Mouse (Mus musculus): ENCODE data around the gene Gpr160. TPM values are rescaled to one million over a fixed set of nuclear protein-coding genes. Genes with fewer than 3 reads are reported as not detected.
"Not testable (repeated sequence)": the region's sequence is repeated elsewhere in the genome, so short reads cannot be mapped to it uniquely, and the experiment has no call there.

Gene Gpr160
- total and polyA plus RNA-seq, 2 experiments from 2014 or later: 0.98 to 4.9 TPM

DNA sequence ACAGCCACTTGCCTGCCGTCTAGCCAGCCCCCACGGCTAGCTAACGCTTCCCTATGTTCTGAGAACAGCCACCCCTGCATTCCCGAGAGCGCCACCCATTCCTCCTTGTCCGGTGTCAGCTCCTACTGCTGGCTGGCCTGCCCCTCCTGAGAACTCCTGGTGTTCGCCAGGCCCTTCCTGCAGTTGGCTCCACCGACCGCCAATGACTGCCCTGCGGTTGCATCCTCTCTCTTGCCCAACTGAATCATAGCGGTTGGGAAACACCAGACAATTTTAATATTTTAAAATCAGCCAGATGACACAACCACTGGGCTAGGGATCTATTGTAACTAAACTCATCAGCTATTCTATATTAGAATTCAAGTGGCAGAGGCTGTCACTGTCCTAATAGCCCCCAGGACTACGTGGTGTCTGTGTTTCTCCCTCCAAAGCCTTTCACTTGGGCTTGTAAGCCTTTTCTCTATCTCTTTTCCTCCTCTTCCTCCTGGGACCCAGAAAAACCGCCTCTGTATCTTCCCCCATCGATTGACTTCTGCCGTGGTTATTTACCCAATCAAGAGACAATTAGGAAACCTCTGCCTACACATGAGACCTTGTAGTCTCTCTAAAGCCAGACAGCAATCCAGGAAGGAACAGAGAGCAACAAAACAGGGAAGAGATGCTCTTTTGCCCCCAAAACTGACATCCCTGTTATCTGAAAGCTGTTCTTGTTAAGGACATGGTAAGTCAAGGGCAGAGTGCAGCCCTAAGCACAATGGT lies 23.7 kb upstream of the Gpr160 start:
- H3K36me3 ChIP-seq (replicated peaks; ENCODE audit: control insufficient read depth, insufficient read depth, low read length): no peaks in the 10 kb centered on the region
- no peaks in the 10 kb centered on the region for H3K4me1 ChIP-seq (ENCODE audit: control insufficient read depth, insufficient read depth)
- H3K4me2 ChIP-seq (ENCODE audit: low read depth, low read length): no peak overlapping the region
- no peaks in the 10 kb centered on the region for H3K9me3 ChIP-seq (replicated peaks; ENCODE audit: control insufficient read depth, low read length)
- no peak overlapping the region for H3K9ac ChIP-seq (replicated peaks; ENCODE audit: low read depth, low read length)
- ATAC-seq (ENCODE audit: insufficient read depth, low read depth) (no peak), DNase-seq (ENCODE audit: low spot score) (no peak)
- TF ChIP-seq CTCF (IDR thresholded peaks at IDR 0.05; ENCODE audit: low read depth): no peak
- no peak overlapping the region for H3K27ac ChIP-seq (ENCODE audit: low read depth)
- 63% methylated on average over 15 of the region's 15 CpGs for WGBS
- H3K4me3 ChIP-seq (ENCODE audit: low read depth, low read length): no peak overlapping the region
- H3K27me3 ChIP-seq (ENCODE audit: control insufficient read depth, insufficient read depth, low read length): no peaks in the 10 kb centered on the region

GRCm38 (mm10) chr3:30833254-30833653 lies 22.5 kb upstream of the Gpr160 start:
- WGBS: 74% methylated on average over 3 of the region's 3 CpGs
- ATAC-seq (ENCODE audit: insufficient read depth, low read depth) (no peak), DNase-seq (ENCODE audit: low spot score) (no peak)
- no peak overlapping the region for H3K27ac ChIP-seq (ENCODE audit: low read depth)
- H3K9ac ChIP-seq (replicated peaks; ENCODE audit: low read depth, low read length): no peak overlapping the region
- no peaks in the 10 kb centered on the region for H3K36me3 ChIP-seq (replicated peaks; ENCODE audit: control insufficient read depth, insufficient read depth, low read length)
- H3K9me3 ChIP-seq (replicated peaks; ENCODE audit: control insufficient read depth, low read length): peaks cover 7% of the 10 kb centered on the region; the same call in 1 of the 2 replicates
- TF ChIP-seq CTCF (IDR thresholded peaks at IDR 0.05; ENCODE audit: low read depth) (no peak), EP300 (IDR thresholded peaks at IDR 0.05; ENCODE audit: low read depth) (no peak)
- H3K27me3 ChIP-seq (ENCODE audit: control insufficient read depth, insufficient read depth, low read length): no peaks in the 10 kb centered on the region
- H3K4me1 ChIP-seq (ENCODE audit: control insufficient read depth, insufficient read depth): no peaks in the 10 kb centered on the region
- H3K4me3 ChIP-seq (ENCODE audit: low read depth, low read length): no peak overlapping the region
- H3K4me2 ChIP-seq (ENCODE audit: low read depth, low read length): no peak overlapping the region

- Histone ChIP-seq H3K9me3 (replicated peaks; ENCODE audit: control insufficient read depth, low read length) (no peaks in the 10 kb centered on the region), H3K9ac (replicated peaks; ENCODE audit: low read depth, low read length) (no peak overlapping the region), H3K4me2 (ENCODE audit: low read depth, low read length) (no peak overlapping the region), H3K36me3 (replicated peaks; ENCODE audit: control insufficient read depth, insufficient read depth, low read length) (no peaks in the 10 kb centered on the region), H3K4me3 (ENCODE audit: low read depth, low read length) (no peak overlapping the region), H3K4me1 (ENCODE audit: control insufficient read depth, insufficient read depth) (no peaks in the 10 kb centered on the region), H3K27me3 (ENCODE audit: control insufficient read depth, insufficient read depth, low read length) (no peaks in the 10 kb centered on the region), H3K27ac (ENCODE audit: low read depth) (no peak overlapping the region)
- DNase-seq (ENCODE audit: low spot score) (no peak), ATAC-seq (ENCODE audit: insufficient read depth, low read depth) (no peak)
- TF ChIP-seq EP300 (IDR thresholded peaks at IDR 0.05; ENCODE audit: low read depth) (no peak), CTCF (IDR thresholded peaks at IDR 0.05; ENCODE audit: low read depth) (no peak)
- WGBS: 80% methylated on average over 2 of the region's 2 CpGs
Measured at GRCm38 (mm10) chr3:30845755-30846154, 10.0 kb upstream of the Gpr160 start.

GRCm38 (mm10) chr3:30847413-30847812 lies 8.3 kb upstream of the Gpr160 start:
- Histone ChIP-seq H3K4me3 (ENCODE audit: low read depth, low read length) (no peak overlapping the region), H3K4me1 (ENCODE audit: control insufficient read depth, insufficient read depth) (no peaks in the 10 kb centered on the region), H3K4me2 (ENCODE audit: low read depth, low read length) (no peak overlapping the region), H3K27ac (ENCODE audit: low read depth) (no peak overlapping the region), H3K36me3 (replicated peaks; ENCODE audit: control insufficient read depth, insufficient read depth, low read length) (no peaks in the 10 kb centered on the region), H3K9ac (replicated peaks; ENCODE audit: low read depth, low read length) (no peak overlapping the region), H3K27me3 (ENCODE audit: control insufficient read depth, insufficient read depth, low read length) (no peaks in the 10 kb centered on the region), H3K9me3 (replicated peaks; ENCODE audit: control insufficient read depth, low read length) (no peaks in the 10 kb centered on the region)
- ATAC-seq (ENCODE audit: insufficient read depth, low read depth) (no peak), DNase-seq (ENCODE audit: low spot score) (no peak)
- no peak for TF ChIP-seq CTCF (IDR thresholded peaks at IDR 0.05; ENCODE audit: low read depth)
- no peak for TF ChIP-seq EP300 (IDR thresholded peaks at IDR 0.05; ENCODE audit: low read depth)
- 40% methylated on average over 1 of the region's 1 CpGs for WGBS

DNA sequence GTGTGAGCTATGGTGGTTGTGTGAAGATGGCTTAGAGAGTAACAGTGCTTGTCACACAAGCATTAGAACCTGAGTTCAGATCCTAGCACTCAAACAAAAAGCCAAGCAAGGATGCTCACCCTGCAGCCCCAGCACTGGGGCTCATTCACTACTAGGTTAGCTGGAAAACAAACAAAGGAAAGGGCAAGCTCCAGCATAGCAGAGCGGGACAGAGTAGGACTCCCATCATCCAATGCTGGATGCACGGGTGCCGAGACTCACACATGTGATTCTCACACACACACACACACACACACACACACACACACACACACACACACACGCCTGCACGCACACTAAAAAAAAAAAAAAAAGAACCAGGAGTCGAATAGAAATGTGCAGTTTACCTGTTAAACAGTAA lies 4.3 kb upstream of the Gpr160 start:
- no peak for ATAC-seq (ENCODE audit: insufficient read depth, low read depth)

GRCm38 (mm10) chr3:30853596-30853995 lies 2.2 kb upstream of the Gpr160 start:
- Histone ChIP-seq H3K27me3 (ENCODE audit: control insufficient read depth, insufficient read depth, low read length) (no peaks in the 10 kb centered on the region), H3K4me2 (ENCODE audit: low read depth, low read length) (no peak overlapping the region), H3K9ac (replicated peaks; ENCODE audit: low read depth, low read length) (no peak overlapping the region), H3K4me3 (ENCODE audit: low read depth, low read length) (no peak overlapping the region), H3K36me3 (replicated peaks; ENCODE audit: control insufficient read depth, insufficient read depth, low read length) (no peaks in the 10 kb centered on the region), H3K9me3 (replicated peaks; ENCODE audit: control insufficient read depth, low read length) (no peaks in the 10 kb centered on the region), H3K4me1 (ENCODE audit: control insufficient read depth, insufficient read depth) (no peaks in the 10 kb centered on the region), H3K27ac (ENCODE audit: low read depth) (no peak overlapping the region)
- WGBS: 85% methylated on average over 5 of the region's 5 CpGs
- DNase-seq (ENCODE audit: low spot score) (no peak), ATAC-seq (ENCODE audit: insufficient read depth, low read depth) (no peak)
- no peak for TF ChIP-seq EP300 (IDR thresholded peaks at IDR 0.05; ENCODE audit: low read depth)
- TF ChIP-seq CTCF (IDR thresholded peaks at IDR 0.05; ENCODE audit: low read depth): no peak

More for the DNA sequence above, 4.3 kb upstream of the Gpr160 start:
- H3K4me2 ChIP-seq (ENCODE audit: low read depth, low read length): no peak overlapping the region
- no peaks in the 10 kb centered on the region for H3K36me3 ChIP-seq (replicated peaks; ENCODE audit: control insufficient read depth, insufficient read depth, low read length)
- DNase-seq (ENCODE audit: low spot score): no peak
- no peak overlapping the region for H3K4me3 ChIP-seq (ENCODE audit: low read depth, low read length)
- 74% methylated on average over 5 of the region's 6 CpGs for WGBS
- H3K9me3 ChIP-seq (replicated peaks; ENCODE audit: control insufficient read depth, low read length): no peaks in the 10 kb centered on the region
- H3K4me1 ChIP-seq (ENCODE audit: control insufficient read depth, insufficient read depth): no peaks in the 10 kb centered on the region
- H3K27me3 ChIP-seq (ENCODE audit: control insufficient read depth, insufficient read depth, low read length): no peaks in the 10 kb centered on the region
- no peak overlapping the region for H3K27ac ChIP-seq (ENCODE audit: low read depth)
- no peak overlapping the region for H3K9ac ChIP-seq (replicated peaks; ENCODE audit: low read depth, low read length)
- no peak for TF ChIP-seq EP300 (IDR thresholded peaks at IDR 0.05; ENCODE audit: low read depth)
- no peak for TF ChIP-seq CTCF (IDR thresholded peaks at IDR 0.05; ENCODE audit: low read depth)

- not testable (repeated sequence) for H3K4me2 ChIP-seq (ENCODE audit: low read depth, low read length); H3K9me3 ChIP-seq (replicated peaks; ENCODE audit: control insufficient read depth, low read length); H3K4me3 ChIP-seq (ENCODE audit: low read depth, low read length); H3K36me3 ChIP-seq (replicated peaks; ENCODE audit: control insufficient read depth, insufficient read depth, low read length); H3K4me1 ChIP-seq (ENCODE audit: control insufficient read depth, insufficient read depth); H3K27ac ChIP-seq (ENCODE audit: low read depth); DNase-seq (ENCODE audit: low spot score); H3K9ac ChIP-seq (replicated peaks; ENCODE audit: low read depth, low read length); ATAC-seq (ENCODE audit: insufficient read depth, low read depth); H3K27me3 ChIP-seq (ENCODE audit: control insufficient read depth, insufficient read depth, low read length)
- WGBS: 91% methylated on average over 8 of the region's 8 CpGs
Measured at GRCm38 (mm10) chr3:30859599-30859998, 3.8 kb downstream of the Gpr160 start.

All from heart, postnatal 0 days (tissue).